Mouse (Mus musculus) testis, adult 2 months (tissue): ENCODE measurements around the gene Siae.

Source experiments
- CTCF ChIP-seq: fragments of 200-500 bp; IDR thresholded peaks from 2 replicates; pipeline ENCODE4 v1.5.1; 2012; ENCODE audit warnings: low read depth, mild to moderate bottlenecking, inconsistent platforms, low read length, moderate library complexity; ENCODE audit not compliant: control insufficient read depth, insufficient read depth, insufficient replicate concordance
- POLR2A ChIP-seq: fragments of 200-500 bp; IDR thresholded peaks from 2 replicates; pipeline ENCODE4 v1.6.1; 2012; ENCODE audit warnings: low read depth, mild to moderate bottlenecking, inconsistent platforms, low read length, moderate library complexity; ENCODE audit not compliant: control insufficient read depth

- TF ChIP-seq CTCF, result no peak
- TF ChIP-seq POLR2A, result peak; percentile 87
These were observed 101.5 kb downstream of the Siae start, which contains the start of gene Tbrg1 for GRCm38 (mm10) chr9:37656931-37657481.
